In the genomic region with DNA sequence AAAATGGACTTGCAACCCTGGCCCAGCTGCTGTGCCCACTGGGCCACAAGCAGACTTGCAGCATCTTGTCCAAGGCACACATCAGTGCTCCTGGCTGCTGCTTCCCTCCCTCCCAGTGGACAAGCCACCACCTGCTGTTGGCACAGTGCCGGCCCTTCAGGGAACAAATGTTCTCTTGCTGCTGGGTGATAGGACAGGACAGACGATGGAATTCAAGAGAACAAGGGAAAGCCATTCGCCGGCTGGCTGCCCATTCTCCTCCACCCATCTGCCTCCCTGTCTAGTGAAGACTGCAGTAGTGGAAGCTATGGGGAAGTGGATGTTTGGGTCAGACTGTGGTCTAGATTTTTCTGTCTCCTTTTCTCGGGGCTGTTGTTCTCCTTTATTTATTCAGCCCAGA, we compare ENCODE assay signal across 11 mouse cellular contexts.
DNase-seq lines count a peak whose midpoint lies in the region; ATAC-seq and TF ChIP-seq lines count a peak whose summit lies in the region.
"Had no signal": no experiment of that assay in that cellular context is flagged by ENCODE, and none has a peak within 500 bp of the region (broad histone marks: within the 10 kb centered on the region; RNA-seq: fewer than 3 reads in every experiment).

No protein-coding gene starts in this region.

- peak; percentile 56; the same call in 1 of the 2 replicates for ATAC-seq in embryonic facial prominence, embryonic 13.5 days (ENCODE audit: insufficient number of reproducible peaks, insufficient read depth, low FRiP score, low TSS enrichment, low read depth)
- ATAC-seq in heart, embryonic 16.5 days (replicated peaks; ENCODE audit: extremely low read depth, insufficient read depth, low FRiP score): 0 out of 2 replicates have a peak, but pooled peaks have one; percentile 55
- peak; percentile 83 for ATAC-seq in midbrain, embryonic 11.5 days (ENCODE audit: low FRiP score)
- no peak for ATAC-seq in intestine, postnatal 0 days

- no peak overlapping the region for H3K9ac ChIP-seq in embryonic facial prominence, embryonic 13.5 days
- H3K9ac ChIP-seq in heart, embryonic 16.5 days (ENCODE audit: low read length): no peak overlapping the region
- no peak overlapping the region for H3K9ac ChIP-seq in midbrain, embryonic 11.5 days (ENCODE audit: low read length)
- H3K9ac ChIP-seq in intestine, postnatal 0 days (ENCODE audit: low read depth, low read length): no peak overlapping the region

- no peak for TF ChIP-seq CTCF in left cerebral cortex, adult 2 months (IDR thresholded peaks at IDR 0.05)
- no peak for TF ChIP-seq CTCF in intestine, postnatal 0 days (IDR thresholded peaks at IDR 0.05; ENCODE audit: low read depth)

- no peaks in the 10 kb centered on the region for H3K4me1 ChIP-seq in embryonic facial prominence, embryonic 13.5 days
- no peaks in the 10 kb centered on the region for H3K4me1 ChIP-seq in heart, embryonic 16.5 days (ENCODE audit: control insufficient read depth, insufficient read depth, low read length)
- H3K4me1 ChIP-seq in midbrain, embryonic 11.5 days (ENCODE audit: control insufficient read depth, insufficient read depth, low read length): no peaks in the 10 kb centered on the region
- H3K4me1 ChIP-seq in intestine, postnatal 0 days (replicated peaks; ENCODE audit: control insufficient read depth, insufficient read depth, low read length): no peaks in the 10 kb centered on the region

- intact Hi-C loops in left cerebral cortex, adult 2 months (cut with DNase I): no loop called here

- H3K4me2 ChIP-seq in embryonic facial prominence, embryonic 13.5 days: no peak overlapping the region
- no peak overlapping the region for H3K4me2 ChIP-seq in heart, embryonic 16.5 days (ENCODE audit: low read depth, low read length)
- H3K4me2 ChIP-seq in midbrain, embryonic 11.5 days: no peak overlapping the region
- H3K4me2 ChIP-seq in intestine, postnatal 0 days (replicated peaks; ENCODE audit: low read depth): no peak overlapping the region

- DNase-seq in left cerebral cortex, adult 2 months (ENCODE audit: extremely low spot score in 1 of 2, low spot score in 2 of 2): peak; percentile 9 to 10
- no peak for DNase-seq in left cerebral cortex, adult 11 months (ENCODE audit: low spot score)
- peak; percentile 35 for DNase-seq in layer of hippocampus, adult 11-12 months (ENCODE audit: low spot score)
- DNase-seq in midbrain, embryonic 11.5 days (ENCODE audit: low spot score, missing footprints): no peak
- peak; percentile 65 for DNase-seq in skeletal muscle tissue, adult 2 months (ENCODE audit: low read depth, low spot score)

- H3K27ac ChIP-seq in left cerebral cortex, adult 2 months: no peak overlapping the region
- H3K27ac ChIP-seq in embryonic facial prominence, embryonic 13.5 days: 0 out of 2 replicates have a peak overlapping the region, but pooled peaks have one; percentile 7
- no peak overlapping the region for H3K27ac ChIP-seq in heart, embryonic 16.5 days (ENCODE audit: low read length)
- H3K27ac ChIP-seq in midbrain, embryonic 11.5 days (ENCODE audit: low read depth, low read length): no peak overlapping the region
- no peak overlapping the region for H3K27ac ChIP-seq in intestine, postnatal 0 days (ENCODE audit: low read depth, low read length)
- H3K27ac ChIP-seq: macrophage had no signal

- H3K36me3 ChIP-seq in embryonic facial prominence, embryonic 13.5 days: no peaks in the 10 kb centered on the region
- no peaks in the 10 kb centered on the region for H3K36me3 ChIP-seq in heart, embryonic 16.5 days (ENCODE audit: control insufficient read depth, insufficient read depth)
- H3K36me3 ChIP-seq in midbrain, embryonic 11.5 days (ENCODE audit: control insufficient read depth, insufficient read depth, low read length): no peaks in the 10 kb centered on the region
- no peaks in the 10 kb centered on the region for H3K36me3 ChIP-seq in intestine, postnatal 0 days (ENCODE audit: control insufficient read depth, insufficient read depth)

- 36% methylated on average over 5 of the region's 5 CpGs for WGBS in embryonic facial prominence, embryonic 13.5 days
- 23% methylated on average over 5 of the region's 5 CpGs for WGBS in heart, embryonic 16.5 days
- WGBS in midbrain, embryonic 11.5 days: 23% methylated on average over 5 of the region's 5 CpGs
- WGBS in intestine, postnatal 0 days: 39% methylated on average over 5 of the region's 5 CpGs

- no peak overlapping the region for H3K4me3 ChIP-seq in left cerebral cortex, adult 2 months
- H3K4me3 ChIP-seq in embryonic facial prominence, embryonic 13.5 days: no peak overlapping the region
- no peak overlapping the region for H3K4me3 ChIP-seq in heart, embryonic 16.5 days (ENCODE audit: low read length)
- no peak overlapping the region for H3K4me3 ChIP-seq in midbrain, embryonic 11.5 days (ENCODE audit: low read depth, low read length)
- no peak overlapping the region for H3K4me3 ChIP-seq in intestine, postnatal 0 days (ENCODE audit: low read depth, low read length)
- H3K4me3 ChIP-seq: erythroblast, embryonic 14.5 days had no signal

- no peaks in the 10 kb centered on the region for H3K27me3 ChIP-seq in embryonic facial prominence, embryonic 13.5 days
- H3K27me3 ChIP-seq in heart, embryonic 16.5 days (ENCODE audit: control insufficient read depth, insufficient read depth, low read length): no peaks in the 10 kb centered on the region
- no peaks in the 10 kb centered on the region for H3K27me3 ChIP-seq in midbrain, embryonic 11.5 days (ENCODE audit: control insufficient read depth, insufficient read depth, low read length)
- no peaks in the 10 kb centered on the region for H3K27me3 ChIP-seq in intestine, postnatal 0 days (replicated peaks; ENCODE audit: control insufficient read depth, insufficient read depth, low read length)
- H3K27me3 ChIP-seq: CH12.LX had no signal

- H3K9me3 ChIP-seq in embryonic facial prominence, embryonic 13.5 days: no peaks in the 10 kb centered on the region
- no peaks in the 10 kb centered on the region for H3K9me3 ChIP-seq in heart, embryonic 16.5 days (replicated peaks; ENCODE audit: control insufficient read depth, low read length)
- H3K9me3 ChIP-seq in midbrain, embryonic 11.5 days (ENCODE audit: control insufficient read depth, low read length): no peaks in the 10 kb centered on the region
- H3K9me3 ChIP-seq in intestine, postnatal 0 days (ENCODE audit: control insufficient read depth): no peaks in the 10 kb centered on the region

Comparison
In these comparisons a context has a peak if more than half of its experiments do, and no peak if none do; other contexts are left out.
1. DNase-seq: peak in left cerebral cortex, adult 2 months (2 of 2), layer of hippocampus, adult 11-12 months (single experiment) and skeletal muscle tissue, adult 2 months (single experiment); none in left cerebral cortex, adult 11 months (single experiment) and midbrain, embryonic 11.5 days (single experiment).